Mouse (Mus musculus): Measurements from ENCODE around the gene Wars. TPM values are rescaled to one million over a fixed set of nuclear protein-coding genes. Genes with fewer than 3 reads are reported as not detected.

The Wars gene
- total and polyA plus RNA-seq, 2 experiments from 2014 or later: 43.0 to 80.1 TPM

GRCm38 (mm10) chr12:108917509-108917908, 23.5 kb upstream of the Wars start:
- H3K4me2 ChIP-seq (ENCODE audit: low read depth, low read length): no peak overlapping the region
- WGBS: 76% methylated on average over 9 of the region's 9 CpGs

GRCm38 (mm10) chr12:108916447-108917042, 22.6 kb upstream of the Wars start:
- H3K36me3 ChIP-seq (replicated peaks; ENCODE audit: control insufficient read depth, insufficient read depth, low read length): no peaks in the 10 kb centered on the region
- WGBS: 84% methylated on average over 7 of the region's 7 CpGs

More at GRCm38 (mm10) chr12:108917509-108917908, 23.5 kb upstream of the Wars start:
- Histone ChIP-seq H3K36me3 (replicated peaks; ENCODE audit: control insufficient read depth, insufficient read depth, low read length) (no peaks in the 10 kb centered on the region), H3K27me3 (ENCODE audit: control insufficient read depth, insufficient read depth, low read length) (no peaks in the 10 kb centered on the region), H3K9me3 (replicated peaks; ENCODE audit: control insufficient read depth, low read length) (no peaks in the 10 kb centered on the region), H3K4me3 (ENCODE audit: low read depth, low read length) (no peak overlapping the region), H3K9ac (replicated peaks; ENCODE audit: low read depth, low read length) (no peak overlapping the region), H3K27ac (ENCODE audit: low read depth) (no peak overlapping the region), H3K4me1 (ENCODE audit: control insufficient read depth, insufficient read depth) (no peaks in the 10 kb centered on the region)
- ATAC-seq (ENCODE audit: insufficient read depth, low read depth): no peak
- TF ChIP-seq CTCF (IDR thresholded peaks at IDR 0.05; ENCODE audit: low read depth): no peak
- no peak for TF ChIP-seq EP300 (IDR thresholded peaks at IDR 0.05; ENCODE audit: low read depth)
- no peak for DNase-seq (ENCODE audit: low spot score)

GRCm38 (mm10) chr12:108915893-108916292, 21.9 kb upstream of the Wars start:
- H3K9me3 ChIP-seq (replicated peaks; ENCODE audit: control insufficient read depth, low read length): no peaks in the 10 kb centered on the region
- no peak overlapping the region for H3K4me2 ChIP-seq (ENCODE audit: low read depth, low read length)
- WGBS: 40% methylated on average over 6 of the region's 6 CpGs
- no peaks in the 10 kb centered on the region for H3K36me3 ChIP-seq (replicated peaks; ENCODE audit: control insufficient read depth, insufficient read depth, low read length)
- H3K27me3 ChIP-seq (ENCODE audit: control insufficient read depth, insufficient read depth, low read length): no peaks in the 10 kb centered on the region
- H3K27ac ChIP-seq (ENCODE audit: low read depth): no peak overlapping the region
- no peak overlapping the region for H3K9ac ChIP-seq (replicated peaks; ENCODE audit: low read depth, low read length)
- H3K4me1 ChIP-seq (ENCODE audit: control insufficient read depth, insufficient read depth): no peaks in the 10 kb centered on the region
- no peak for DNase-seq (ENCODE audit: low spot score)
- ATAC-seq (ENCODE audit: insufficient read depth, low read depth): no peak
- no peak overlapping the region for H3K4me3 ChIP-seq (ENCODE audit: low read depth, low read length)
- no peak for TF ChIP-seq CTCF (IDR thresholded peaks at IDR 0.05; ENCODE audit: low read depth)
- TF ChIP-seq EP300 (IDR thresholded peaks at IDR 0.05; ENCODE audit: low read depth): no peak

More at GRCm38 (mm10) chr12:108916447-108917042, 22.6 kb upstream of the Wars start:
- no peak for DNase-seq (ENCODE audit: low spot score)
- H3K4me2 ChIP-seq (ENCODE audit: low read depth, low read length): no peak overlapping the region
- H3K9me3 ChIP-seq (replicated peaks; ENCODE audit: control insufficient read depth, low read length): no peaks in the 10 kb centered on the region
- no peaks in the 10 kb centered on the region for H3K4me1 ChIP-seq (ENCODE audit: control insufficient read depth, insufficient read depth)
- H3K27ac ChIP-seq (ENCODE audit: low read depth): no peak overlapping the region
- no peak for ATAC-seq (ENCODE audit: insufficient read depth, low read depth)
- no peaks in the 10 kb centered on the region for H3K27me3 ChIP-seq (ENCODE audit: control insufficient read depth, insufficient read depth, low read length)
- TF ChIP-seq EP300 (IDR thresholded peaks at IDR 0.05; ENCODE audit: low read depth) (no peak), CTCF (IDR thresholded peaks at IDR 0.05; ENCODE audit: low read depth) (no peak)
- no peak overlapping the region for H3K9ac ChIP-seq (replicated peaks; ENCODE audit: low read depth, low read length)
- no peak overlapping the region for H3K4me3 ChIP-seq (ENCODE audit: low read depth, low read length)

GRCm38 (mm10) chr12:108914709-108915340, 20.9 kb upstream of the Wars start:
- TF ChIP-seq CTCF (IDR thresholded peaks at IDR 0.05; ENCODE audit: low read depth): no peak
- no peak for TF ChIP-seq EP300 (IDR thresholded peaks at IDR 0.05; ENCODE audit: low read depth)
- Histone ChIP-seq H3K9ac (replicated peaks; ENCODE audit: low read depth, low read length) (no peak overlapping the region), H3K27me3 (ENCODE audit: control insufficient read depth, insufficient read depth, low read length) (no peaks in the 10 kb centered on the region), H3K9me3 (replicated peaks; ENCODE audit: control insufficient read depth, low read length) (no peaks in the 10 kb centered on the region), H3K4me1 (ENCODE audit: control insufficient read depth, insufficient read depth) (no peaks in the 10 kb centered on the region), H3K27ac (ENCODE audit: low read depth) (no peak overlapping the region), H3K36me3 (replicated peaks; ENCODE audit: control insufficient read depth, insufficient read depth, low read length) (no peaks in the 10 kb centered on the region), H3K4me3 (ENCODE audit: low read depth, low read length) (no peak overlapping the region), H3K4me2 (ENCODE audit: low read depth, low read length) (no peak overlapping the region)
- DNase-seq (ENCODE audit: low spot score): no peak
- WGBS: 74% methylated on average over 12 of the region's 12 CpGs
- ATAC-seq (ENCODE audit: insufficient read depth, low read depth): no peak

- H3K4me2 ChIP-seq (ENCODE audit: low read depth, low read length): no peak overlapping the region
- no peaks in the 10 kb centered on the region for H3K9me3 ChIP-seq (replicated peaks; ENCODE audit: control insufficient read depth, low read length)
- no peak for TF ChIP-seq CTCF (IDR thresholded peaks at IDR 0.05; ENCODE audit: low read depth)
- no peak for TF ChIP-seq EP300 (IDR thresholded peaks at IDR 0.05; ENCODE audit: low read depth)
- no peak overlapping the region for H3K4me3 ChIP-seq (ENCODE audit: low read depth, low read length)
- ATAC-seq (ENCODE audit: insufficient read depth, low read depth): no peak
- no peak overlapping the region for H3K9ac ChIP-seq (replicated peaks; ENCODE audit: low read depth, low read length)
- no peaks in the 10 kb centered on the region for H3K36me3 ChIP-seq (replicated peaks; ENCODE audit: control insufficient read depth, insufficient read depth, low read length)
- DNase-seq (ENCODE audit: low spot score): no peak
- WGBS: 67% methylated on average over 3 of the region's 3 CpGs
- H3K4me1 ChIP-seq (ENCODE audit: control insufficient read depth, insufficient read depth): no peaks in the 10 kb centered on the region
- no peak overlapping the region for H3K27ac ChIP-seq (ENCODE audit: low read depth)
- H3K27me3 ChIP-seq (ENCODE audit: control insufficient read depth, insufficient read depth, low read length): no peaks in the 10 kb centered on the region
Measured at GRCm38 (mm10) chr12:108914198-108914597, 20.2 kb upstream of the Wars start.
